Mouse (Mus musculus) midbrain, postnatal 0 days (tissue): Measurements from ENCODE around the gene Eva1b. TPM values are rescaled to one million over a fixed set of nuclear protein-coding genes. Genes with fewer than 3 reads are reported as not detected.
A peak's percentile ranks its signal among the peaks of the same experiment; 100 is the strongest.

ENCODE experiments used
- ATAC-seq: fragments of 200-750 bp; cut with Nextera tagmentation; 2 replicates; pipeline ENCODE4 v1.8.0; 2017; ENCODE audit warnings: moderate number of reproducible peaks, mild to moderate bottlenecking, moderate TSS enrichment, moderate library complexity; ENCODE audit not compliant: low FRiP score
- DNase-seq: peaks from one replicate; pipeline ENCODE4 v3.0.0-alpha.2; 2015; ENCODE audit warnings: low spot score
- H3K27ac ChIP-seq: fragments of 300-500 bp; sonication (generic); 2 replicates; pipeline ENCODE4 v1.5.1; 2014; ENCODE audit warnings: low read depth, mild to moderate bottlenecking, low read length, mixed read lengths
- H3K27me3 ChIP-seq: fragments of 300-500 bp; sonication (generic); 2 replicates; pipeline ENCODE4 v1.6.1; 2014; ENCODE audit warnings: low read length, control low read depth, mixed read lengths; ENCODE audit not compliant: insufficient read depth
- H3K36me3 ChIP-seq: fragments of 300-500 bp; sonication (generic); 2 replicates; pipeline ENCODE4 v1.6.1; 2014; ENCODE audit warnings: low read length, control low read depth, mixed read lengths; ENCODE audit not compliant: insufficient read depth
- H3K4me1 ChIP-seq: fragments of 300-500 bp; sonication (generic); 2 replicates; pipeline ENCODE4 v1.6.1; 2014; ENCODE audit warnings: mild to moderate bottlenecking, control low read depth, antibody characterized with exemption, low read length, mixed read lengths; ENCODE audit not compliant: insufficient read depth
- H3K4me2 ChIP-seq: fragments of 300-500 bp; sonication (generic); 2 replicates; pipeline ENCODE4 v1.6.1; 2014; ENCODE audit warnings: low read depth, mild to moderate bottlenecking, low read length, mixed read lengths; ENCODE audit not compliant: poor library complexity, severe bottlenecking
- H3K4me3 ChIP-seq: fragments of 300-500 bp; sonication (generic); 2 replicates; pipeline ENCODE4 v1.5.1; 2014; ENCODE audit warnings: low read depth, mild to moderate bottlenecking, low read length, moderate library complexity
- H3K9ac ChIP-seq: fragments of 300-500 bp; sonication (generic); replicated peaks from 2 replicates; pipeline ENCODE4 v1.6.1; 2014; ENCODE audit warnings: mild to moderate bottlenecking, low read length, moderate library complexity, mixed read lengths; ENCODE audit not compliant: poor library complexity, severe bottlenecking
- H3K9me3 ChIP-seq: fragments of 300-500 bp; sonication (generic); 2 replicates; pipeline ENCODE4 v1.6.1; 2016; ENCODE audit warnings: low read length, control low read depth
- CTCF ChIP-seq: IDR thresholded peaks from 2 replicates; pipeline ENCODE4 v1.5.1; 2016; ENCODE audit warnings: antibody characterized with exemption, mild to moderate bottlenecking
- WGBS: fragments of 180-500 bp; shearing (Covaris S2); extraction: QIAGEN DNeasy Blood & Tissue Kit; methylation state at CpG from one replicate; pipeline ENCODE4 v1.1.7; 2014; 5-methylcytosine and 5-hydroxymethylcytosine counted together
- polyA plus RNA-seq: library from polyadenylated mRNA; unstranded; fragments of >200 nt; fragmentation: Nextera tagmentation; extraction: Ambion mirVana; gene quantifications from 2 replicates; pipeline ENCODE4 v1.2.1, GENCODE M21; 2015
- total RNA-seq: library from RNA; depleted of rRNA; stranded (reverse); fragments of >200 nt; gene quantifications from 2 replicates; pipeline ENCODE4 v1.2.3, GENCODE M21; 2014

Eva1b gene
- total and polyA plus RNA-seq, 2 experiments from 2014 or later, result 9.1 to 12.3 TPM

DNA sequence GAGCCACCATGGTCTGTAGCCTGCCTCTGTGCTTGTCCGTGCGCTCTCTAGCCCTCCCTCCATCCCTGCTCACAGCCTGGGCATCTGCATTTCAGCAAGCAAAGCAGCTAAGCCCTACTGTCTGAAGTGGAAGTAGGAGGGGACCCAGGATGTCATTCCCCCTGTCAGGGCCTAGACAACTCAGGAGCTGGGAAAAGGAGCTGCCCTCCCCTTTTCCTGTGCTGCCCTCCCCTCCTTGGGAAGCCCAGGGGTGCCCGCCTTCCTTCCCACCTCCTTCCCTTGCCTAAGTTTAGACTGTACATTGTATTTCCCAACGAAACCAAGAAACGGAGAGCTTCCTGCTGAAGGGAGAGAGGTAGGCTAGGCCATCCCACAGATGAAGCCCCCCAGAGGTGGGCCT lies 6.5 kb upstream of the Eva1b start:
- no peak for TF ChIP-seq CTCF

GRCm38 (mm10) chr4:126145396-126145795 lies 2.1 kb upstream of the Eva1b start:
- Histone ChIP-seq H3K9me3 (no peaks in the 10 kb centered on the region), H3K4me1 (peaks cover 4% of the 10 kb centered on the region; the same call in 1 of the 2 replicates), H3K27me3 (peaks cover 29% of the 10 kb centered on the region), H3K4me3 (no peak overlapping the region), H3K27ac (no peak overlapping the region), H3K36me3 (no peaks in the 10 kb centered on the region), H3K4me2 (no peak overlapping the region), H3K9ac (no peak overlapping the region)
- 51% methylated on average over 4 of the region's 4 CpGs for WGBS
- ATAC-seq (no peak), DNase-seq (no peak)
- TF ChIP-seq CTCF, result no peak

More for the DNA sequence above, 6.5 kb upstream of the Eva1b start:
- Histone ChIP-seq H3K9me3 (no peaks in the 10 kb centered on the region), H3K4me1 (no peaks in the 10 kb centered on the region), H3K9ac (no peak overlapping the region), H3K27me3 (no peaks in the 10 kb centered on the region), H3K4me2 (no peak overlapping the region), H3K4me3 (no peak overlapping the region), H3K36me3 (peaks cover 36% of the 10 kb centered on the region), H3K27ac (no peak overlapping the region)
- no peak for ATAC-seq
- 77% methylated on average over 5 of the region's 5 CpGs for WGBS
- DNase-seq, result no peak

DNA sequence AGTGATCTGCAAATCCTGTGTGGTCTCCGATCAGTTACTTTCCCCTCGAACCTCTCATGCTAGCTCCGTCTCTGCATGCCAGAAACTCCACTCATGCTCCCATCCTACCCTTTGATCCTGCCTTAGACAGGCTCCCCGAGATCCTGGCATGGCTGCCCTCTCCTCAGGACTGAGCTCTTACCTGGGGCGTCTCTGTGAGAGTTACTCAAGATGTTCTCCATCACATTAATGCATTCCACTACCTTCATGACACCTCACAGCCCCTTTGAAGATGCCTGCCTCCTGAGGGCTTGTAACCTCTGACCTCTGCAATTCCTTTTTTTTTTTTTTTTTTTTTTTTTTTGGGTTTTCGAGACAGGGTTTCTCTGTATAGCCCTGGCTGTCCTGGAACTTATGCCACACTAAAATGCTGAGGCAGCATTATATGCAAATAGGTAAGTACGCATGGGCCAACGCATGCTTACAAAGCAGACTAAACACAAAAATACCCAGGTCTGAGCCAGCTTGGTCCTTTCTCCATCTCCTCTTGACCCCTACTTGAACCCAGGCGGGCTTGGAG lies 491 bp upstream of the Eva1b start:
- Histone ChIP-seq H3K36me3 (no peaks in the 10 kb centered on the region), H3K9me3 (no peaks in the 10 kb centered on the region), H3K4me3 (no peak overlapping the region), H3K9ac (no peak overlapping the region), H3K4me1 (peaks cover 4% of the 10 kb centered on the region; the same call in 1 of the 2 replicates), H3K27ac (no peak overlapping the region), H3K4me2 (no peak overlapping the region), H3K27me3 (peaks cover 29% of the 10 kb centered on the region)
- 62% methylated on average over 9 of the region's 9 CpGs for WGBS
- DNase-seq (no peak), ATAC-seq (no peak)
- no peak for TF ChIP-seq CTCF

GRCm38 (mm10) chr4:126148161-126148961 lies 817 bp downstream of the Eva1b start:
- no peak for DNase-seq
- TF ChIP-seq CTCF, result no peak
- H3K27ac ChIP-seq, result no peak overlapping the region

DNA sequence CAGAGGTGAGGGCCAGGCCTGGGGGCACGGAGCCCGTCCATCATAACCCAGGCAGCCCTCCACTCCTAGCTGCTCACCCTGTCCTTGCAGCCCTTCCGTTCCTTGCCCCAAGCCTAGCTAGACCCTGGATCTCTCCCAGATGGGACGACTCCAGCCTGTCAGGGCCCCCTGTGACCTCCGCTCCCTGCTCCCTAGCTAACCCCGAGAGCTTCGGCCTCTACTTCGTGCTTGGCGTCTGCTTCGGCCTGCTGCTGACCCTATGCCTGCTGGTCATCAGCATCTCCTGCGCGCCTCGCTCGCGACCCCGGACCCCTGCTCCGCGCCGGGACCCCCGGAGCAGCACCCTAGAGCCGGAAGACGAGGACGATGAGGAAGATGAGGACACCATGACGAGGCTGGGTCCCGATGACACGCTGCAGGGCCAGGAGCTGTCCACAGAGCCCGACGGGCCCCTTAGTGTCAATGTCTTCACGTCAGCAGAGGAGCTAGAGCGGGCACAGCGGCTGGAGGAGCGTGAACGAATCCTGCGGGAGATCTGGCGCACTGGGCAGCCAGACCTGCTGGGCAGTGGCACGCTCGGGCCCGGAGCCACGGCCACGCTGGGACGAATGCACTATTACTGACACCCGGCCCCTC lies 1.6 kb downstream of the Eva1b start:
- Histone ChIP-seq H3K27me3 (peaks cover 29% of the 10 kb centered on the region), H3K4me2 (peak overlapping the region; percentile 66), H3K27ac (no peak overlapping the region), H3K9ac (peak overlapping the region; percentile 33; the same call in 1 of the 2 replicates), H3K9me3 (no peaks in the 10 kb centered on the region), H3K4me3 (peak overlapping the region; percentile 37), H3K36me3 (no peaks in the 10 kb centered on the region), H3K4me1 (peaks cover 4% of the 10 kb centered on the region; the same call in 1 of the 2 replicates)
- no peak for ATAC-seq
- no peak for TF ChIP-seq CTCF
- DNase-seq, result no peak
- WGBS, result 27% methylated on average over 41 of the region's 42 CpGs

More at GRCm38 (mm10) chr4:126148161-126148961, 817 bp downstream of the Eva1b start:
- WGBS, result under 1% methylated on average over 51 of the region's 67 CpGs
- Histone ChIP-seq H3K36me3 (no peaks in the 10 kb centered on the region), H3K9ac (peak overlapping the region; percentile 33; the same call in 1 of the 2 replicates), H3K9me3 (no peaks in the 10 kb centered on the region), H3K27me3 (peaks cover 29% of the 10 kb centered on the region), H3K4me3 (peak overlapping the region; percentile 37), H3K4me2 (peak overlapping the region; percentile 66), H3K4me1 (peaks cover 4% of the 10 kb centered on the region; the same call in 1 of the 2 replicates)
- ATAC-seq, result no peak
